9 mouse cellular contexts compared by ENCODE assay signal in the genomic region with DNA sequence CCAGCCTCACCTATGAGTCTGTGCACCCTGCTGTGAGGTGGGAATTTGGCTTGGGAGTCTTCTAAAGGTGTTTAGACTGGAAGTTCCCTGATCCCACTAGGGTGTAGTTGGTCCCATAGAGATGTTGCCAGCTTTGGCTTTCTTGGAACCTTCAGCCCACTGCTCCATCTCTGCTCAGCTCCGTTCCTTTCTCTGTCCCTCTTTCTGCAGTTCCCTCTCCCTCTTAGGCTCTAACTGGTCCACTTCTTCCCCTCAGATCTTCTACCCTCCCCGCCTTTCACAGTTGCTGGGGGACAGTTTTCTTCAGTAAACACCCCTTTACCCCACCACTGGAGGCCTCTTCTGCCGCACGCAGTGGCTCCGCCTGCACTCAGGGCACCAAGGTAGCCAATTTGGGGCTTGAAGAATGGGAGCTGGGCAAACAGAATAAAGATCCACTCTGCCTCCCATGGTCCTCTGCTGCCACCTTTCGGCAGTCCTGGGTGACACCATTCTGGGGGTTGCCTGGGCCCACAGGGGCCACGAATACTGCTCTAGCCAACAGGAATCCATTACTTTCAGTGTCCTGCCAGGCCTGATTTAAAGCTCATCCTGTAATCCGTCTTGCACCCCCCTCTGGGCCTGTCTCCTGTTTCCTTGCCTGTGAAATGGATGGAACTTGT.
DNase-seq lines count a peak whose midpoint lies in the region; ATAC-seq and TF ChIP-seq lines count a peak whose summit lies in the region.
"Had no signal": no experiment of that assay in that cellular context is flagged by ENCODE, and none has a peak within 500 bp of the region (broad histone marks: within the 10 kb centered on the region; RNA-seq: fewer than 3 reads in every experiment).

No protein-coding gene starts in this region.

- no peaks in the 10 kb centered on the region for H3K4me1 ChIP-seq in kidney, embryonic 15.5 days
- H3K4me1 ChIP-seq in liver, embryonic 14.5 days (replicated peaks; ENCODE audit: control insufficient read depth in 2 of 2, insufficient read depth in 2 of 2, low read length in 1 of 2) = no peaks in the 10 kb centered on the region
- no peaks in the 10 kb centered on the region for H3K4me1 ChIP-seq in olfactory bulb, adult 2 months (ENCODE audit: control insufficient read depth, insufficient read depth, low read length)

- H3K9me3 ChIP-seq in kidney, embryonic 15.5 days (replicated peaks) = no peaks in the 10 kb centered on the region
- no peaks in the 10 kb centered on the region for H3K9me3 ChIP-seq in liver, embryonic 14.5 days (ENCODE audit: control insufficient read depth, low read length)
- H3K9me3 ChIP-seq: embryonic facial prominence, embryonic 12.5 days had no signal

- H3K27ac ChIP-seq in kidney, embryonic 15.5 days = no peak overlapping the region
- H3K27ac ChIP-seq in liver, embryonic 14.5 days = no peak overlapping the region
- no peak overlapping the region for H3K27ac ChIP-seq in olfactory bulb, adult 2 months (ENCODE audit: insufficient read depth, low read depth, low read length)
- H3K27ac ChIP-seq: embryonic facial prominence, embryonic 12.5 days had no signal

- H3K27me3 ChIP-seq in kidney, embryonic 15.5 days = peaks cover 80% of the 10 kb centered on the region
- no peaks in the 10 kb centered on the region; the same call in 1 of the 2 replicates for H3K27me3 ChIP-seq in liver, embryonic 14.5 days (ENCODE audit: control insufficient read depth, insufficient read depth, low read length)

- WGBS in kidney, embryonic 15.5 days = 28% methylated on average over 8 of the region's 8 CpGs
- 14% methylated on average over 8 of the region's 8 CpGs for WGBS in liver, embryonic 14.5 days (ENCODE audit: insufficient replicate concordance)
- WGBS in olfactory bulb, adult 2 months = 24% methylated on average over 8 of the region's 8 CpGs

- peak; percentile 78 for TF ChIP-seq CTCF in liver, embryonic 14.5 days (IDR thresholded peaks at IDR 0.05; ENCODE audit: low read depth)
- TF ChIP-seq CTCF in olfactory bulb, adult 2 months (IDR thresholded peaks at IDR 0.05; ENCODE audit: insufficient read depth, low read depth, low read length) = peak; percentile 59

- H3K4me2 ChIP-seq in kidney, embryonic 15.5 days = no peak overlapping the region
- no peak overlapping the region for H3K4me2 ChIP-seq in liver, embryonic 14.5 days (ENCODE audit: low read depth)
- H3K4me2 ChIP-seq: embryonic facial prominence, embryonic 12.5 days had no signal

- no peaks in the 10 kb centered on the region for H3K36me3 ChIP-seq in kidney, embryonic 15.5 days
- no peaks in the 10 kb centered on the region for H3K36me3 ChIP-seq in liver, embryonic 14.5 days (replicated peaks; ENCODE audit: control insufficient read depth, insufficient read depth, low read depth)
- H3K36me3 ChIP-seq: embryonic facial prominence, embryonic 12.5 days had no signal

- TF ChIP-seq POLR2A in olfactory bulb, adult 2 months (IDR thresholded peaks at IDR 0.05; ENCODE audit: insufficient read depth, low read depth, low read length) = no peak

- no peak overlapping the region for H3K9ac ChIP-seq in kidney, embryonic 15.5 days
- H3K9ac ChIP-seq in liver, embryonic 14.5 days (replicated peaks) = no peak overlapping the region
- H3K9ac ChIP-seq: embryonic facial prominence, embryonic 12.5 days had no signal

- peak; percentile 82 for ATAC-seq in granulocyte monocyte progenitor cell, adult 5-6 weeks (replicated peaks; ENCODE audit: poor library complexity, severe bottlenecking)
- peak; percentile 71 for ATAC-seq in kidney, embryonic 15.5 days (replicated peaks; ENCODE audit: low FRiP score)
- ATAC-seq in liver, embryonic 14.5 days (ENCODE audit: insufficient read depth) = no peak

- TF ChIP-seq EP300 in liver, embryonic 14.5 days (IDR thresholded peaks at IDR 0.05; ENCODE audit: low read depth) = no peak

- DNase-seq in 3T3-L1 (ENCODE audit: low read depth, low spot score) = peak; percentile 69
- DNase-seq in adrenal gland, adult (ENCODE audit: inconsistent age in 2 of 2, low spot score in 1 of 2) = peak; percentile 45 to 82
- peak; percentile 75 for DNase-seq in embryo, embryonic 11 days
- DNase-seq in liver, embryonic 14.5 days (ENCODE audit: low read depth in 3 of 3, low spot score in 3 of 3) = no peak
- peak; percentile 6 to 26 for DNase-seq in thymus, adult 18-20 months

- H3K4me3 ChIP-seq in kidney, embryonic 15.5 days (replicated peaks) = no peak overlapping the region
- H3K4me3 ChIP-seq in liver, embryonic 14.5 days (ENCODE audit: insufficient read depth in 1 of 2, low read depth in 2 of 2, low read length in 2 of 2) = no peak overlapping the region
- no peak overlapping the region for H3K4me3 ChIP-seq in olfactory bulb, adult 2 months (ENCODE audit: insufficient read depth, low read depth, low read length)
- H3K4me3 ChIP-seq: embryonic facial prominence, embryonic 12.5 days had no signal

Comparison
In these comparisons a context has a peak if more than half of its experiments do, and no peak if none do; other contexts are left out.
1. DNase-seq: peak in 3T3-L1 (single experiment), adrenal gland, adult (2 of 2), embryo, embryonic 11 days (single experiment) and thymus, adult 18-20 months (2 of 2); none in liver, embryonic 14.5 days (0 of 3).